Mouse (Mus musculus): Measurements from ENCODE around the gene Map4k1. TPM values are rescaled to one million over a fixed set of nuclear protein-coding genes. Genes with fewer than 3 reads are reported as not detected.

The Map4k1 gene
- polyA plus RNA-seq, 1 experiment = 6.2 TPM

GRCm38 (mm10) chr7:28948746-28949145 lies 33.1 kb upstream of the Map4k1 start:
- peak overlapping the region; percentile 27; the same call in 1 of the 2 replicates for H3K27ac ChIP-seq (ENCODE audit: insufficient read depth, low read depth, low read length)
- H3K27me3 ChIP-seq (replicated peaks; ENCODE audit: control insufficient read depth, insufficient read depth, low read length) = no peaks in the 10 kb centered on the region
- no peak overlapping the region for H3K4me3 ChIP-seq (ENCODE audit: insufficient read depth, low read depth, low read length)
- DNase-seq = no peak
- 64% methylated on average over 7 of the region's 7 CpGs for WGBS
- no peak for TF ChIP-seq CTCF (conservative IDR thresholded peaks at IDR 0.05; ENCODE audit: insufficient read depth, insufficient read length, low read depth, low read length)
- TF ChIP-seq POLR2A (IDR thresholded peaks at IDR 0.05; ENCODE audit: low read depth, low read length) = no peak
- peaks cover 73% of the 10 kb centered on the region for H3K4me1 ChIP-seq (ENCODE audit: control insufficient read depth, insufficient read depth, low read length)
- peaks cover under 1% of the 10 kb centered on the region; the same call in 1 of the 2 replicates for H3K36me3 ChIP-seq (ENCODE audit: control insufficient read depth, insufficient read depth, low read length)

- no peaks in the 10 kb centered on the region; the same call in 1 of the 2 replicates for H3K36me3 ChIP-seq (ENCODE audit: control insufficient read depth, insufficient read depth, low read length)
- no peak for DNase-seq
- H3K4me3 ChIP-seq (ENCODE audit: insufficient read depth, low read depth, low read length) = no peak overlapping the region
- H3K4me1 ChIP-seq (ENCODE audit: control insufficient read depth, insufficient read depth, low read length) = peaks cover 73% of the 10 kb centered on the region
- no peaks in the 10 kb centered on the region for H3K27me3 ChIP-seq (replicated peaks; ENCODE audit: control insufficient read depth, insufficient read depth, low read length)
- 32% methylated on average over 2 of the region's 2 CpGs for WGBS
- TF ChIP-seq POLR2A (IDR thresholded peaks at IDR 0.05; ENCODE audit: low read depth, low read length) = no peak
- no peak for TF ChIP-seq CTCF (conservative IDR thresholded peaks at IDR 0.05; ENCODE audit: insufficient read depth, insufficient read length, low read depth, low read length)
- H3K27ac ChIP-seq (ENCODE audit: insufficient read depth, low read depth, low read length) = peak overlapping the region; percentile 10
These were observed 32.6 kb upstream of the Map4k1 start for GRCm38 (mm10) chr7:28949298-28949697.

GRCm38 (mm10) chr7:28950346-28951037 lies 31.4 kb upstream of the Map4k1 start:
- WGBS = 66% methylated on average over 10 of the region's 10 CpGs
- no peaks in the 10 kb centered on the region for H3K27me3 ChIP-seq (replicated peaks; ENCODE audit: control insufficient read depth, insufficient read depth, low read length)
- peak overlapping the region; percentile 43 for H3K27ac ChIP-seq (ENCODE audit: insufficient read depth, low read depth, low read length)
- peak; percentile 44 for DNase-seq
- TF ChIP-seq CTCF (conservative IDR thresholded peaks at IDR 0.05; ENCODE audit: insufficient read depth, insufficient read length, low read depth, low read length) (no peak), POLR2A (IDR thresholded peaks at IDR 0.05; ENCODE audit: low read depth, low read length) (no peak)
- H3K4me3 ChIP-seq (ENCODE audit: insufficient read depth, low read depth, low read length) = no peak overlapping the region
- H3K4me1 ChIP-seq (ENCODE audit: control insufficient read depth, insufficient read depth, low read length) = peaks cover 69% of the 10 kb centered on the region
- no peaks in the 10 kb centered on the region; the same call in 1 of the 2 replicates for H3K36me3 ChIP-seq (ENCODE audit: control insufficient read depth, insufficient read depth, low read length)

- peaks cover 67% of the 10 kb centered on the region for H3K4me1 ChIP-seq (ENCODE audit: control insufficient read depth, insufficient read depth, low read length)
- 29% methylated on average over 2 of the region's 2 CpGs for WGBS
- no peaks in the 10 kb centered on the region; the same call in 1 of the 2 replicates for H3K36me3 ChIP-seq (ENCODE audit: control insufficient read depth, insufficient read depth, low read length)
- TF ChIP-seq CTCF (conservative IDR thresholded peaks at IDR 0.05; ENCODE audit: insufficient read depth, insufficient read length, low read depth, low read length) (no peak), POLR2A (IDR thresholded peaks at IDR 0.05; ENCODE audit: low read depth, low read length) (no peak)
- no peaks in the 10 kb centered on the region for H3K27me3 ChIP-seq (replicated peaks; ENCODE audit: control insufficient read depth, insufficient read depth, low read length)
- H3K4me3 ChIP-seq (ENCODE audit: insufficient read depth, low read depth, low read length) = no peak overlapping the region
- H3K27ac ChIP-seq (ENCODE audit: insufficient read depth, low read depth, low read length) = peak overlapping the region; percentile 72
- peak; percentile 55 for DNase-seq
These were observed 30.1 kb upstream of the Map4k1 start for GRCm38 (mm10) chr7:28951764-28952163.

- DNase-seq = peak; percentile 69
- Histone ChIP-seq H3K36me3 (ENCODE audit: control insufficient read depth, insufficient read depth, low read length) (no peaks in the 10 kb centered on the region; the same call in 1 of the 2 replicates), H3K4me1 (ENCODE audit: control insufficient read depth, insufficient read depth, low read length) (peaks cover 64% of the 10 kb centered on the region), H3K4me3 (ENCODE audit: insufficient read depth, low read depth, low read length) (no peak overlapping the region), H3K27me3 (replicated peaks; ENCODE audit: control insufficient read depth, insufficient read depth, low read length) (no peaks in the 10 kb centered on the region), H3K27ac (ENCODE audit: insufficient read depth, low read depth, low read length) (peak overlapping the region; percentile 72)
- no peak for TF ChIP-seq POLR2A (IDR thresholded peaks at IDR 0.05; ENCODE audit: low read depth, low read length)
- no peak for TF ChIP-seq CTCF (conservative IDR thresholded peaks at IDR 0.05; ENCODE audit: insufficient read depth, insufficient read length, low read depth, low read length)
- WGBS = 9% methylated on average over 3 of the region's 3 CpGs
These were observed 29.1 kb upstream of the Map4k1 start for GRCm38 (mm10) chr7:28952786-28953185.

- peak overlapping the region; percentile 74 for H3K27ac ChIP-seq (ENCODE audit: insufficient read depth, low read depth, low read length)
- H3K27me3 ChIP-seq (replicated peaks; ENCODE audit: control insufficient read depth, insufficient read depth, low read length) = no peaks in the 10 kb centered on the region
- H3K4me1 ChIP-seq (ENCODE audit: control insufficient read depth, insufficient read depth, low read length) = peaks cover 69% of the 10 kb centered on the region
- DNase-seq = no peak
- 27% methylated on average over 2 of the region's 2 CpGs for WGBS
- no peaks in the 10 kb centered on the region; the same call in 1 of the 2 replicates for H3K36me3 ChIP-seq (ENCODE audit: control insufficient read depth, insufficient read depth, low read length)
- no peak overlapping the region for H3K4me3 ChIP-seq (ENCODE audit: insufficient read depth, low read depth, low read length)
- TF ChIP-seq POLR2A (IDR thresholded peaks at IDR 0.05; ENCODE audit: low read depth, low read length) (no peak), CTCF (conservative IDR thresholded peaks at IDR 0.05; ENCODE audit: insufficient read depth, insufficient read length, low read depth, low read length) (no peak)
These were observed 28.1 kb upstream of the Map4k1 start for GRCm38 (mm10) chr7:28953476-28954376.

All from kidney, adult 2 months (tissue).